Mouse (Mus musculus) splenic B cell, adult 2 months (primary cell): Measurements from ENCODE around the gene Recql5.

Experiments used
- DNase-seq: peaks from one replicate; pipeline ENCODE4 v3.0.0-alpha.2; 2011; ENCODE audit warnings: low read depth, low spot score
- H3K27me3 ChIP-seq: 2 replicates; pipeline ENCODE4 v1.6.1; 2012; ENCODE audit warnings: mild to moderate bottlenecking, low read length, moderate library complexity, mixed read lengths; ENCODE audit not compliant: control insufficient read depth, poor library complexity, insufficient read depth, severe bottlenecking
- H3K36me3 ChIP-seq: 2 replicates; pipeline ENCODE4 v1.6.1; 2012; ENCODE audit warnings: mild to moderate bottlenecking, low read length, moderate library complexity, mixed read lengths; ENCODE audit not compliant: control insufficient read depth, poor library complexity, insufficient read depth, severe bottlenecking

Gene Recql5

GRCm38 (mm10) chr11:115955195-115955858, 22.1 kb upstream of the Recql5 start:
- Histone ChIP-seq H3K36me3 (peaks cover 17% of the 10 kb centered on the region; the same call in 1 of the 2 replicates), H3K27me3 (no peaks in the 10 kb centered on the region)
- no peak for DNase-seq

- Histone ChIP-seq H3K36me3 (peaks cover 17% of the 10 kb centered on the region; the same call in 1 of the 2 replicates), H3K27me3 (no peaks in the 10 kb centered on the region)
- DNase-seq, result no peak
Measured at GRCm38 (mm10) chr11:115954712-115955111, 21.4 kb upstream of the Recql5 start.

GRCm38 (mm10) chr11:115950719-115951118, 17.4 kb upstream of the Recql5 start:
- DNase-seq, result no peak
- peaks cover 9% of the 10 kb centered on the region; the same call in 1 of the 2 replicates for H3K36me3 ChIP-seq
- H3K27me3 ChIP-seq, result no peaks in the 10 kb centered on the region

- no peaks in the 10 kb centered on the region; the same call in 1 of the 2 replicates for H3K27me3 ChIP-seq
- H3K36me3 ChIP-seq, result peaks cover 4% of the 10 kb centered on the region
- DNase-seq, result no peak
Measured at GRCm38 (mm10) chr11:115948316-115948715, 15.0 kb upstream of the Recql5 start.

GRCm38 (mm10) chr11:115946221-115946828, 13.0 kb upstream of the Recql5 start:
- no peaks in the 10 kb centered on the region; the same call in 1 of the 2 replicates for H3K27me3 ChIP-seq
- no peaks in the 10 kb centered on the region; the same call in none of the 2 replicates for H3K36me3 ChIP-seq
- DNase-seq, result no peak

- no peak for DNase-seq
- H3K36me3 ChIP-seq, result no peaks in the 10 kb centered on the region; the same call in none of the 2 replicates
- H3K27me3 ChIP-seq, result no peaks in the 10 kb centered on the region; the same call in 1 of the 2 replicates
Measured at GRCm38 (mm10) chr11:115945247-115945646, 12.0 kb upstream of the Recql5 start.

GRCm38 (mm10) chr11:115941980-115942379, 8.7 kb upstream of the Recql5 start:
- Histone ChIP-seq H3K36me3 (peaks cover 6% of the 10 kb centered on the region), H3K27me3 (no peaks in the 10 kb centered on the region; the same call in 1 of the 2 replicates)
- DNase-seq, result no peak

- DNase-seq, result peak; percentile 83
- Histone ChIP-seq H3K36me3 (peaks cover 9% of the 10 kb centered on the region), H3K27me3 (no peaks in the 10 kb centered on the region; the same call in 1 of the 2 replicates)
Measured at GRCm38 (mm10) chr11:115939690-115940329, 6.5 kb upstream of the Recql5 start.

GRCm38 (mm10) chr11:115933747-115934110, 452 bp upstream of the Recql5 start:
- no peaks in the 10 kb centered on the region for H3K27me3 ChIP-seq
- peaks cover 7% of the 10 kb centered on the region; the same call in 1 of the 2 replicates for H3K36me3 ChIP-seq
- no peak for DNase-seq

GRCm38 (mm10) chr11:115931235-115931634, 2.0 kb downstream of the Recql5 start:
- Histone ChIP-seq H3K36me3 (peaks cover 3% of the 10 kb centered on the region; the same call in 1 of the 2 replicates), H3K27me3 (no peaks in the 10 kb centered on the region)
- DNase-seq, result no peak

GRCm38 (mm10) chr11:115929818-115930217, 3.5 kb downstream of the Recql5 start:
- DNase-seq, result peak; percentile 83
- H3K27me3 ChIP-seq, result no peaks in the 10 kb centered on the region
- H3K36me3 ChIP-seq, result no peaks in the 10 kb centered on the region

- DNase-seq, result peak; percentile 58
- peaks cover 2% of the 10 kb centered on the region for H3K36me3 ChIP-seq
- H3K27me3 ChIP-seq, result no peaks in the 10 kb centered on the region
Measured at GRCm38 (mm10) chr11:115929031-115929430, 4.2 kb downstream of the Recql5 start.

- DNase-seq, result no peak
- H3K27me3 ChIP-seq, result no peaks in the 10 kb centered on the region
- peaks cover 9% of the 10 kb centered on the region for H3K36me3 ChIP-seq
Measured at GRCm38 (mm10) chr11:115921986-115922385, 11.3 kb downstream of the Recql5 start.

- Histone ChIP-seq H3K27me3 (no peaks in the 10 kb centered on the region), H3K36me3 (peaks cover 9% of the 10 kb centered on the region)
- DNase-seq, result peak; percentile 84
Measured at GRCm38 (mm10) chr11:115920110-115920818, 13.0 kb downstream of the Recql5 start.
